Mouse (Mus musculus) myocyte (in vitro differentiated cells): ENCODE results near the gene Ankrd52.

Experiments used
- MAX ChIP-seq: IDR thresholded peaks from one replicate; pipeline ENCODE4 v1.6.1; 2011; ENCODE audit warnings: low read depth, mild to moderate bottlenecking, control low read depth
- POLR2A ChIP-seq: IDR thresholded peaks from one replicate; pipeline ENCODE4 v1.6.1; 2011; ENCODE audit warnings: low read depth, mild to moderate bottlenecking, control low read depth, moderate library complexity; ENCODE audit not compliant: insufficient read length
- TCF12 ChIP-seq: IDR thresholded peaks from one replicate; pipeline ENCODE4 v1.6.1; 2011; ENCODE audit warnings: mild to moderate bottlenecking, control low read depth; ENCODE audit not compliant: poor library complexity, insufficient read depth, severe bottlenecking
- TCF3 ChIP-seq: IDR thresholded peaks from one replicate; pipeline ENCODE4 v1.6.1; 2011; ENCODE audit warnings: low read depth, control low read depth; ENCODE audit not compliant: insufficient read length

GRCm38 (mm10) chr10:128440407-128440806 is 63.5 kb downstream of the Ankrd52 start:
- TF ChIP-seq TCF3 (no peak), POLR2A (no peak), TCF12 (no peak), MAX (no peak)
